Mouse (Mus musculus) T-helper 2 cell (primary cell): ENCODE results near the gene Arhgap27.
"Not testable (repeated sequence)": the region's sequence is repeated elsewhere in the genome, so short reads cannot be mapped to it uniquely, and the experiment has no call there.

Experiments used
- in situ Hi-C: fragments of 300-600 bp; cut with MboI, MseI; formaldehyde crosslinking; loops from one replicate; pipeline ENCODE4 v1.15.1; 2025; ENCODE audit warnings: high pct_unique_total_duplicates

Arhgap27 gene

DNA sequence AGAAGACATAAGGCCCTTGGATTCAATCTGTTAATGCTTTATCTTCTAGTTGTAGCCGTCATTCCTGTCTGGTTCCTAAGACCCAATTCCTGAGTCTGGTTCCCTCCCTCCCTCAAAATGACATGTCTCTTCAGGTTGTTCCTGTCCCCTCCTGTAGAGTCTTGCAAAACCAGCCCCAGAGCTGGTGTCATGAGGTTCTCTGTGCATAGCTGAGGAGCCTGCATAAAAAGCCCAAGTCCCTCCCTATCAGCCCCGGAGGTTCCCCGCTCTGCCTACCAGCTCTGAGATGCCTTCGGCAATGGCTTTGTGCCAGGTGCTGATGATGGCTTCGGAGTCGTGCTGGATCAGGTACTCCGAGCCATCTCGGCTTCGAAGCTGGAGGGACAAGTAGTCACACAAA is 28.6 kb downstream of the Arhgap27 start:
- in situ Hi-C loops = no loop called here

- in situ Hi-C loops = no loop called here
Observed at GRCm38 (mm10) chr11:103333719-103334398, 29.6 kb downstream of the Arhgap27 start.

DNA sequence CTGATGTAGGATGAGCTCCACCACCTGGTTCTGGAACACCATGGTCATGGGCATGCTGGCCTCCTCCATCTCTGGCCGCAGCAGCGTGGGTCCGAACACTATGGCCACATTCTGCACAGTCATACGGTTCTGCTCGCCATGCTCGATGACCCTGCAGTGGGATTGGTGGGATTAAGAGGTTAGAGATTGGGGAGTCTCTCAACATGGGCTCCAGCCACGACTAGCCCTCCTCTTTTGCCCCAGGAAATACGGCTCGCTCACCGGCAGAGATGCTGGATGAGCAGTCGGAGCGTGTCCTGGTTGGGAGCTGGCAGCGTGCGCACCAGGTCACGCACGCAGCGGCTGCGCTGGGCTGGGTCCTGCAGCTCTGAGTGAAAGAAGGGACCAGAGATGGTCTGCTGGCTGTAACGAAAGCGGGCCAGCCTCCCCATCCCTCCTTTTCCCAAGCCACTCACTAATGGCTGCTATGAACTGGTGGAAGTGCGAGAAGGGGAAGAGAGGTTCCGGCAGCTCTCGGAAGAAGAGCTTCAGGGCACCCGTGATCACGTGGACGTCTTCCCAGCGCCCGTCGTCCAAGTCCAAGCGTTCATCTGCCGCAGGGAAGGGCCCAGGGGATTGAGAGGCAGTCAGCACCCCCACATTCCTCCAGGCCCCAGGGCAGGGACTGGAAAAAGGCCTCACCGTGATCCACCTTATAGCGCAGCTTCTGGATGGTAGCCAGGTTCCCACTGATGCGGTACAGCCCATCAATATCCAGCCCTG is 30.4 kb downstream of the Arhgap27 start:
- in situ Hi-C loops = no loop called here

DNA sequence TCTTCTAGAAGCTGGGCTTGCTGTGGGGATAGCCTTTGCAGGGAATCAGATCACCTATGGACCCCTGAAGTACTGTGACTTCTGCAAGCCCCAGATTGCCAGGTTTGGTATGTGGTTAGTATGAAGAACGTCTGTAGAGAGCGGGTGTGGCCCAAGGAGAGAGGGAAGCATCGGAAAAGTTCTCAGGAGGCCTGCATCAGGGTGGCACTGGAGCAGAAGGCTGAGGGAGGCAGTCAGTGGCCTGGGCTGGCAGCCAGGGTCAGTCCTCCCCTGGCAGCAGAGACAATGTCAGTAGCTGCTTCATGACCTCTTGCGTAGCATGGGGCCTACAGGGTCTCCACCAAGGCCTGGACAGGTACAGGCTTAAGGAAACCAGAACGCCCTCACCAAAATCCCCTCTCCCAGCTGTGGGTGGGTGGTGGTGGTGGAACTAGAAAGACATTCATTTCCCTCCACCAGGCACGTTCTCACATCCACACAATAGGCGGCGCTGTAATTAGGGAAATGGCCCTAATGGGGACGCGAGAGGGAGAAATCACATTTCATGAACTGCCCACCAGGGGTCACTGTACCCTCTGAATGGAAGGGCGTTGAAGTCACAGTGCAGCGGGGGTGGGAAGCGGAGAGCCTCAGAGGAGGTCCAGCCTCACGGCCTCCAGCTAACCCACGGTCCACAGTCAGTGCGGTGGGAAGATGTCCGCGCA is 31.2 kb downstream of the Arhgap27 start:
- in situ Hi-C loops = no loop called here

DNA sequence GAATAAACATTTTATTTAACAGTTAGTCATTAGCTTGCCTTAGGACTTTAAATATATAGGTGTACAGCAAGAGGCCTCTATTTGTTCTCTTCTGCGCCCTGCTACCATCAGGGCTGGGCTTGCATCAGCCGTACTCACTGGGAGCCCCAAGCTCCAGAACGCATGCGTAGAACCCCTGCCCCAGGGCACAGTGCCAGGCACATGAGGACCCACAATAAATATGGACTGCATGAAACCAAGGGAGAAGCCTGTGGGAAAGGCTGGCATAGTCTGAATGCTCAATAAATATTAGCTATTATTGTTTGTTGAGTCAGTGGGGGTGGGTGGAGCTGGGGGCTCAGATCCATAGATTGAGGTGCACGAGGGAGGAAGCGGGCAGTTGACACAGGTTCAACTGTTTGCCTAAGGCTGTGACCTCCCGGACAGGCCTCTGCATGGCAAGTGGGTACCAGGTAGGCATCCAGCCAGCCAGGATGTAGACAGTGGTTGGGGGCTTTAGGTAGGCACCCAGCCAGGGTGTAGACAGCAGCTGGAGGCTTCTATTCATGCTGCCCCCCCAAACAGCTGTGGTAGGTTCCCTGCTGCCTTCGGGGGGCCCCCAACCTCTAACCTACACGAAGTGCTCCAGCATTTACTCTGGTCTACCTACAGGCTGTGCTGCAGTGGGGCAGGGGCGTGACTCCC is 31.8 kb downstream of the Arhgap27 start:
- in situ Hi-C loops = no loop called here

DNA sequence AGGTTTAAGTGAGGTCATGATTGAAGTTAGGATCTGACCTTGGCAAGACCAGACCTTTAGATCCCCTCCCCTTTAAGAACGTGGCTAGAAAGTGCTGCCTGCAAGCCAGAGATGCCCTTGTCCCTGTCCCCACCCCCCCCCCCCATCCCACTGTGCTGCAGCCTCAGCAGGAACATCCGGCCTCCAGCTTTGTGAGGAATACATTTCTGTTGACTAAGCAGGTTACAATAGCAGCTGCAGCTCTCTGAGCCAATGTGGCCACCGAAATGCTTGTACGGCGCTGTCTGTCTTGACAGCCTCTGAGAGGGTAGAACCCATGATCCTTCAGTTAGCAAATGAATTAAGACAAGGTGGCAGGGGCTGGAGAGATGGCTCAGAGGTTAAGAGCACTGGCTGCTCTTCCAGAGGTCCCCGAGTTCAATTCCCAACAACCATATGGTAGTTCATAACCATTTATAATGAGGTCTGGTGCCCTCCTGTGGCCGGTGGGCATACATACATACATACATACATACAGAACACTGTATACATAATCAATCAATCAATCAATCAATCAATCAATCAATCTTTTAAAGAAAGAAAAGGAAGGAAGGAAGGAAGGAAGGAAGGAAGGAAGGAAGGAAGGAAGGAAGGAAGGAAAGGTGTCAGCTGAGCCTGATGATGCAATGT is 32.7 kb downstream of the Arhgap27 start:
- in situ Hi-C loops = no loop called here

DNA sequence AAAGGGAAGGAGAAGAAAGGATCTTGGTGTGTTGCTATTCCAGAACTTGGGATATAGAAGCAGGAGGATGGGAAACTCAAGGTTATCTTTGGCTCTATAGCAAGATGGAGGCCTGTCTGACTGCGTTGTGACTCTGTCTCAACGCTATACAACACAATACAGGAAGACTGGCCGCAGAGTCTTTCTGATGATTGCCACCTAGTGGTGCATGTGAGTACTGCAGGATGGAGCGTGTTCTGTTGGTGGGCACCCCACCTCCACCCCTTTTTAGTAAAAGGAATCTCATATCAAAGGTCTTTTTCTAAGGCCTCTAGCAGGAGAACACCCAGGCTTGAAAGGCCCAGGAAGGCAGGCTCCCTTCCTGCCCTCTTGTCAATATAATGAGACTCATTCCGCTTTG is 36.5 kb downstream of the Arhgap27 start:
- in situ Hi-C loops = loop anchor here (5.0 kb wide), 2 partner anchors 90 to 155 kb away; partner anchors contain the start of gene Fmnl1

- in situ Hi-C loops = loop anchor here (5.0 kb wide), 2 partner anchors 88 to 153 kb away; partner anchors contain the start of gene Fmnl1
Observed at GRCm38 (mm10) chr11:103325172-103325571, 38.3 kb downstream of the Arhgap27 start.

DNA sequence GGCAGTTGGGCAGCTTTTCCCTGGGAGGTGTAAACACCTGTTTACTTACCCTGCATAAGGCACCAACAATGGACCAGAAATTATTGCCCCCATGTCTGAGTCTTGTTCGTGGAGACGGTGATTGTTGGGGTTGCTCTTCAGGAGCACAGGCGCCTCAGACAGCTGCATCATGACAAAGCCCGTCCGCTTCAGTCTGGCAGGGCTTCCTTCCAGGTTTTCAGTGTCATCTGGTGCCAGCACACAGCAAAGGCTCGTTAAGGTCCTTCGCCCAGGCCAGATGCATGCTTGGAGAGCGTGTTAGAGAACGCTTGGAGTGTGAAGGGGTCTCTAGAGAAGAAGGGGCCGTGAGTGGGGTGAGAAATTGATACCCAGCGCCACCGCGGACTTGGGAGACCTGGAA is 38.8 kb downstream of the Arhgap27 start:
- in situ Hi-C loops = loop anchor here (5.0 kb wide), 2 partner anchors 87 to 152 kb away; partner anchors contain the start of gene Fmnl1

- in situ Hi-C loops = not testable (repeated sequence)
Observed at GRCm38 (mm10) chr11:103322832-103323231, 40.7 kb downstream of the Arhgap27 start.

DNA sequence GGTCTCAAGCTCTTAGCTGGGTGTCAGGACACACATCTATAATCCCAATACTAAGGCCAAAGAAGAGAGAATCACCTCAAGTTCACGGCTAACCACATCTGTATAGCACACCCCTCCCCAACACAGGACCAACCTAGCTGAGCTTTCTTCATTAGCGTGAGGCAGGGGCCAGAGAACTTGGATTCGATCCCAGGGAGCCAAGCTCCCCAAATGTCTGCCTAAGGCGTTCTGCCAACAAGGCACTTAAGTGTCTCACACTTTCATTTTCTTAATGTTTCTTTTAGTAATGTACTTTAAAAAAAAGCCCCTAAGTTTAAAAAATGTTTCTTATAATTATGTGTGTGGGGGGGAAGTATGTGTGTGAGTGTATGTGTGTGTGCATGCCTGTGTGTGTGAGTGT is 42.8 kb downstream of the Arhgap27 start:
- in situ Hi-C loops = no loop called here

DNA sequence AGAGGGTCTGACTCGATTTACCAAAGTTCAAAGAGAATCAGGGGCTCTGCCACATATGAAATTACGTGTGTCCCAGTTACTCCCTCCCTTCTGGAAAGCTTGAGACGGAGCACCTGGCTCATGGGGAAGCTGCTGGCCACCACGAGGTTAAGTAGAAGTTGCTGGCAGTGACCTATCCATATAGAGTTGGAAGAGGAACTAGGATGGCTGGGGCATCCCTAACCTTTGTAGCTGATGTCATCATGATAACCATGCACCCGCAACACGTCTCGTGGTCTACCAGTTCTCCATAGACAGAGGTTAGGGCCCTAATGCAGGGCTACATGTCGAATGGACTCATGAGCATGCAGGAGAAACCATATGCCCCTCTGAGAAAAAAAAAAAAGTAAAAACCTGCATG is 43.3 kb downstream of the Arhgap27 start:
- in situ Hi-C loops = no loop called here

- in situ Hi-C loops = no loop called here
Observed at GRCm38 (mm10) chr11:103318042-103318441, 45.5 kb downstream of the Arhgap27 start.

DNA sequence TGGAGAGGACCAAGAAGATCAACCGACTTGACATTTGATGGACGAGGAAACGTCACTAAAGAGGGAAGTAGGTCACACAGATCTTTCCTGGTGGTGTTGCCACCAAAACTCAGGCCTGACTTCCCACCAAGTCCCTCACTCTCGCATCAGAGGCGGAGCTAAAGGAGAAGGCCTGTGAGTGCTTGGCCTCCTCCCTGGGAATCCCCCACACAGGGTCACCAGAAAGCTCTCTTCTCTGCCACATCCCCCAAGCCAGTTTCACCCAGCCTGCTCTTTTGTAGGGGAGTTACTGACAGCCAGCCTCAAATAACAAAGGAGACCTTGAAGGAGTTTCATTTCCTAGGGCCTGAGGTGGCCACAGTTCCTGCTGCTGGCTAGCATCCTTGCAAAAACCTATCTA is 48.1 kb downstream of the Arhgap27 start:
- in situ Hi-C loops = no loop called here

DNA sequence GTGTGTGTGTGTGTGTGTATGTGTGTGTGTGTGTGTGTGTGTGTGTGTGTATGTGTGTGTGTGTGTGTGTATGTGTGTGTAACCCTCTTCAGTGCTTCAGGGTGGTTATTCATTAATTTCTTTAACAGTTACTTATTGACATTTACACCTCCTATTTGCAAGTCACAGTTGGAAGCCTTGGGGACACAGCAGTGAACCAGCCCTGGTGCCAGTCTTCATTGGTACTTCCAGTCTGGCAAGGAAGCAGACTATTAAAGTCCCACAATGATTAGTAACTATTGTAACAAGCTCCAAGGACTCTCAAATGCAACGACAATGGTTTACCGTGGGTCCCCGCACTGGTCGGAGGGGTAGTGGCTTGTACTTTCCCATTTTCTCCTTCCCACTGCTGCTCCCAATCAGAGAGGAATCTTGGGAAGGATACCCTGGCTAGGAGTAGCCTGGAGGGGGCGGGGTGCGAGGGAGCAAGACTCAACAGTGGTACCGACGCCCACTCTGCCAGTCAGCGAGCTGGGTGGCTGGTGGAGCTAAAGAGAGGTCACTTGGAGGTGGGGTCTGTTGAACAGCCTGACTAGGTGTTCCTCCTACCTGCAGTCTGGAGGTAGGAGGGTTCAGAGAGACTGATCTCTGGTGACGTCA is 48.6 kb downstream of the Arhgap27 start:
- in situ Hi-C loops = no loop called here

GRCm38 (mm10) chr11:103313542-103313941 is 50.0 kb downstream of the Arhgap27 start:
- in situ Hi-C loops = no loop called here

DNA sequence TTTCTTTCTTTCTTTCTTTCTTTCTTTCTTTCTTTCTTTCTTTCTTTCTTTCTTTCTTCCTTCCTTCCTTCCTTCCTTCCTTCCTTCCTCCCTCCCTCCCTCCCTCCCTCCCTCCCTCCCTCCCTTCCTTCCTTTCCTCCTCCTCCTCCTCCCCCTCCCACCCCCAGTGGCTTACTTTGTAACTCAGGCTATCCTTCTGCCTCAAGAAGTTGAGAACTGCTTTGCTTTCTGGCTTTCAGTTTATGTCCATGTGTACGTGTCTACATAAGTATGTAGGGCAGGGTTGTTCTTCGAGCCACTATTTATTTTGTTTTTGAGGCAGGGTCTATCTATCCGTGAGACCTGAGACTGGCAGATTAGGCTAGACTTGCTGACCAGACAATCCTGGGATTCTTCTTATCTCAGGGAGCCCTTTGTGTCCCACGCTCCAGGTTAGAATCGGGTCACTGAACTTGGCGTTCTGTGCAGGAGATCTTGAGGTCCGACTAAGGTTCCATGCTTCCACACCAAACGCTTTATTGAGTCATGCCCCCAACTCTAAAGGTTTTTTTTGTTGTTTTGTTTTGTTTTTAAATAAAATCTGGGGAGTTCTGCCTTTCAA is 50.7 kb downstream of the Arhgap27 start:
- in situ Hi-C loops = no loop called here

DNA sequence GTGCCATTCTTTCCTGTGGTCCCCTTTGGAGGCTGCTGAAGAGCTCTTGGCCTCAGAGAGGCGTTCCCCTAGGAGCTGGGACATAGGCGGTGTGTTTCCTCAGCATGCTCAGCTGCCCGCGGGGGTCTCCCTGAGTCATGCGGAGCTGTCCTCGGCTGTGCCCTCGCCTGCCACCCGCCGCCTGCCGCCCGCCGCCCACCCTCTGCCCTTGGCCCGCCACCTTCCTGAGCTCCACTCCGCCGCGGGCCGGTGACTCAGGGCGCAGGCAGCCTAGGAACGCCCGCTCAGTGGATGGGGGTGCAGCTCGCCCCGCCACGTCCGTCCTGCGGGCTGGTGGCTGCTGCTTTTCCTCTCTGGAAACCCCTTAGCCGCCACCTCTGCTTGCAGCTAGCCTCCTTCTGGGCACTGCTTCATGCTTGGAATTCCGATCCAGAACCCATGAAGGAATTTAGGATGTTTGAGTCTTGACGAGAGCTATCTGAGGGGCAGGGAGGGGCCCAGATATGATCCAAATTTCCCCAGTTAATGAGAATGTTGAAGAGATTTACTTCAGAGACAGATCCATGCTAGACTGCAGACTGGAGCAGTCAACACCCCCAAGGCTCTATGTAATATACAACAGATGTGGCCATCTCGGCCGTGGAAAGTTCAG is 51.4 kb downstream of the Arhgap27 start:
- in situ Hi-C loops = no loop called here

DNA sequence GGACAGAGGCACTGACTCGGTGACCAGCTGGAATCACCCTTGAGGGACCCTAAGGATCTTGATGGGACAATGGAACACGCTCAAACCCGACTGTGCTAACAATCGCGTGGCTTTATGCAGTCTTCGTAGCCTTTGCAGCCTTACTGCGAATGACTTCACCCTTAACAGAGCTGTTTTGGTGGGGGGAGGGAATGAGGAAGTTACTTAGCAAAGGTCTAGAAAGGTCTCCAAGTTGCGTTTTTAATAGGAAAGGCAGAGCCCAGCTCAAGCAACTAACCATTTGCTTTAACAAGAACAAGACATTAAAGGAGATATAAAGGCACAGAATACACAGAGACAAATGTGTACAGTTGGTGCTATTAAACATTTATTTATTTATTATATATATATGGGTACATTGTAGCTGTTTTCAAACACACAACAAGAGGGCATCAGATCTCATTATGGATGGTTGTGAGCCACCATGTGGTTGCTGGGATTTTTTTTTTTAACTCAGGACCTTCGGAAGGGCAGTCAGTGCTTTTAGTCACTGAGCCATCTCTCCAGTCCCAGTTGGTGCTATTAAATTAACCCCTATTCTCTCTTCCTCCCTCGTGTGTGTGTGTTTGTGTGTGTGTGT is 53.4 kb downstream of the Arhgap27 start:
- in situ Hi-C loops = no loop called here
